Mouse (Mus musculus): Measurements from ENCODE around the gene Rnf149.

GRCm38 (mm10) chr1:39502817-39503633 is 74.2 kb downstream of the Rnf149 start:
- TF ChIP-seq CTCF (IDR thresholded peaks at IDR 0.05; ENCODE audit: insufficient read depth, low read length) (no peak), POLR2A (IDR thresholded peaks at IDR 0.05; ENCODE audit: borderline replicate concordance, extremely low read depth, low read depth, low read length) (no peak)

Measured in lung, adult 2 months (tissue).